Mouse (Mus musculus) heart, embryonic 15.5 days (tissue): ENCODE measurements around the gene Lclat1. TPM values are rescaled to one million over a fixed set of nuclear protein-coding genes. Genes with fewer than 3 reads are reported as not detected.

Source experiments
- ATAC-seq: fragments of 200-750 bp; cut with Nextera tagmentation; replicated peaks from 2 replicates; pipeline ENCODE4 v1.8.0; 2017; ENCODE audit warnings: low read depth, moderate TSS enrichment; ENCODE audit not compliant: insufficient number of reproducible peaks, insufficient read depth, low FRiP score
- H3K27ac ChIP-seq: fragments of 300-500 bp; sonication (generic); 2 replicates; pipeline ENCODE4 v1.5.1; 2015; ENCODE audit warnings: mild to moderate bottlenecking, inconsistent platforms
- H3K27me3 ChIP-seq: fragments of 300-500 bp; sonication (generic); 2 replicates; pipeline ENCODE4 v1.6.1; 2015; ENCODE audit warnings: inconsistent platforms
- H3K36me3 ChIP-seq: fragments of 300-500 bp; sonication (generic); 2 replicates; pipeline ENCODE4 v1.6.1; 2015; ENCODE audit warnings: mild to moderate bottlenecking, inconsistent platforms
- H3K4me1 ChIP-seq: fragments of 300-500 bp; sonication (generic); replicated peaks from 2 replicates; pipeline ENCODE4 v1.6.1; 2015; ENCODE audit warnings: inconsistent platforms
- H3K4me2 ChIP-seq: fragments of 300-500 bp; sonication (generic); 2 replicates; pipeline ENCODE4 v1.6.1; 2015; ENCODE audit warnings: inconsistent platforms, mild to moderate bottlenecking, moderate library complexity
- H3K4me3 ChIP-seq: fragments of 300-500 bp; sonication (generic); 2 replicates; pipeline ENCODE4 v1.5.1; 2015; ENCODE audit warnings: mild to moderate bottlenecking, inconsistent platforms
- H3K9ac ChIP-seq: fragments of 300-500 bp; sonication (generic); 2 replicates; pipeline ENCODE4 v1.6.1; 2015; ENCODE audit warnings: mild to moderate bottlenecking, inconsistent platforms
- H3K9me3 ChIP-seq: fragments of 300-500 bp; sonication (generic); replicated peaks from 2 replicates; pipeline ENCODE4 v1.6.1; 2016; ENCODE audit warnings: inconsistent platforms
- WGBS: fragments of 180-500 bp; shearing (Covaris S2); methylation state at CpG from one replicate; pipeline ENCODE4 v1.1.7; 2015; ENCODE audit warnings: mixed read lengths; 5-methylcytosine and 5-hydroxymethylcytosine counted together
- polyA plus RNA-seq: library from polyadenylated mRNA; unstranded; fragments of >200 nt; fragmentation: Nextera tagmentation; extraction: Ambion mirVana; gene quantifications from 2 replicates; pipeline ENCODE4 v1.2.1, GENCODE M21; 2015

Lclat1 gene
- polyA plus RNA-seq, 1 experiment from 2014 or later = 36.3 TPM

- WGBS = 84% methylated on average over 12 of the region's 12 CpGs
- Histone ChIP-seq H3K4me3 (no peak overlapping the region), H3K4me2 (no peak overlapping the region), H3K9ac (no peak overlapping the region), H3K4me1 (peaks cover 2% of the 10 kb centered on the region), H3K36me3 (no peaks in the 10 kb centered on the region), H3K27ac (peak overlapping the region; percentile 37; the same call in 1 of the 2 replicates), H3K9me3 (no peaks in the 10 kb centered on the region), H3K27me3 (no peaks in the 10 kb centered on the region)
- no peak for ATAC-seq
These were observed 15.4 kb upstream of the Lclat1 start for GRCm38 (mm10) chr17:73092103-73093097.

GRCm38 (mm10) chr17:73095070-73095469 is 12.7 kb upstream of the Lclat1 start:
- H3K27me3 ChIP-seq = no peaks in the 10 kb centered on the region
- H3K9ac ChIP-seq = no peak overlapping the region
- no peaks in the 10 kb centered on the region for H3K36me3 ChIP-seq
- H3K27ac ChIP-seq = no peak overlapping the region
- H3K4me2 ChIP-seq = no peak overlapping the region
- WGBS = 84% methylated on average over 11 of the region's 11 CpGs
- H3K9me3 ChIP-seq = no peaks in the 10 kb centered on the region
- no peak for ATAC-seq
- H3K4me1 ChIP-seq = no peaks in the 10 kb centered on the region
- no peak overlapping the region for H3K4me3 ChIP-seq

GRCm38 (mm10) chr17:73095585-73095984 is 12.2 kb upstream of the Lclat1 start:
- H3K4me2 ChIP-seq = no peak overlapping the region
- ATAC-seq = no peak
- no peaks in the 10 kb centered on the region for H3K36me3 ChIP-seq
- H3K27ac ChIP-seq = no peak overlapping the region
- no peaks in the 10 kb centered on the region for H3K9me3 ChIP-seq
- no peaks in the 10 kb centered on the region for H3K27me3 ChIP-seq
- H3K9ac ChIP-seq = no peak overlapping the region
- 87% methylated on average over 8 of the region's 8 CpGs for WGBS
- H3K4me3 ChIP-seq = no peak overlapping the region
- no peaks in the 10 kb centered on the region for H3K4me1 ChIP-seq

GRCm38 (mm10) chr17:73096484-73096883 is 11.3 kb upstream of the Lclat1 start:
- Histone ChIP-seq H3K27ac (no peak overlapping the region), H3K27me3 (no peaks in the 10 kb centered on the region), H3K4me2 (no peak overlapping the region), H3K9ac (no peak overlapping the region), H3K4me3 (no peak overlapping the region), H3K36me3 (no peaks in the 10 kb centered on the region), H3K9me3 (no peaks in the 10 kb centered on the region), H3K4me1 (no peaks in the 10 kb centered on the region)
- no peak for ATAC-seq
- WGBS = 41% methylated on average over 5 of the region's 5 CpGs

GRCm38 (mm10) chr17:73098636-73099035 is 9.1 kb upstream of the Lclat1 start:
- Histone ChIP-seq H3K9ac (no peak overlapping the region), H3K4me1 (no peaks in the 10 kb centered on the region), H3K9me3 (no peaks in the 10 kb centered on the region), H3K27ac (no peak overlapping the region), H3K27me3 (no peaks in the 10 kb centered on the region), H3K4me3 (no peak overlapping the region), H3K36me3 (no peaks in the 10 kb centered on the region), H3K4me2 (no peak overlapping the region)
- WGBS = 61% methylated on average over 1 of the region's 1 CpGs
- no peak for ATAC-seq

- Histone ChIP-seq H3K4me2 (no peak overlapping the region), H3K36me3 (no peaks in the 10 kb centered on the region), H3K27me3 (no peaks in the 10 kb centered on the region), H3K9ac (no peak overlapping the region), H3K27ac (no peak overlapping the region), H3K9me3 (no peaks in the 10 kb centered on the region), H3K4me1 (no peaks in the 10 kb centered on the region), H3K4me3 (no peak overlapping the region)
- no peak for ATAC-seq
- WGBS = 86% methylated on average over 5 of the region's 5 CpGs
These were observed 7.4 kb upstream of the Lclat1 start for GRCm38 (mm10) chr17:73100396-73100795.

GRCm38 (mm10) chr17:73102538-73102937 is 5.2 kb upstream of the Lclat1 start:
- no peak for ATAC-seq
- WGBS = 82% methylated on average over 4 of the region's 4 CpGs
- no peak overlapping the region for H3K9ac ChIP-seq
- 0 out of 2 replicates have a peak, but pooled peaks cover 4% of the 10 kb centered on the region for H3K4me1 ChIP-seq
- no peaks in the 10 kb centered on the region for H3K9me3 ChIP-seq
- no peaks in the 10 kb centered on the region for H3K36me3 ChIP-seq
- no peak overlapping the region for H3K4me2 ChIP-seq
- H3K27ac ChIP-seq = no peak overlapping the region
- H3K27me3 ChIP-seq = no peaks in the 10 kb centered on the region
- no peak overlapping the region for H3K4me3 ChIP-seq

GRCm38 (mm10) chr17:73108170-73108887 is 544 bp downstream of the Lclat1 start:
- 4% methylated on average over 35 of the region's 35 CpGs for WGBS
- H3K9me3 ChIP-seq = no peaks in the 10 kb centered on the region
- peak overlapping the region; percentile 81 for H3K4me3 ChIP-seq
- peak overlapping the region; percentile 88 for H3K9ac ChIP-seq
- no peaks in the 10 kb centered on the region for H3K27me3 ChIP-seq
- no peaks in the 10 kb centered on the region for H3K36me3 ChIP-seq
- peak; percentile 34 for ATAC-seq
- H3K4me1 ChIP-seq = peaks cover 28% of the 10 kb centered on the region
- peak overlapping the region; percentile 80 for H3K27ac ChIP-seq
- peak overlapping the region; percentile 80 for H3K4me2 ChIP-seq

- H3K4me3 ChIP-seq = peak overlapping the region; percentile 81
- H3K36me3 ChIP-seq = no peaks in the 10 kb centered on the region
- no peak overlapping the region for H3K27ac ChIP-seq
- peaks cover 28% of the 10 kb centered on the region for H3K4me1 ChIP-seq
- H3K27me3 ChIP-seq = no peaks in the 10 kb centered on the region
- ATAC-seq = no peak
- H3K9me3 ChIP-seq = no peaks in the 10 kb centered on the region
- H3K4me2 ChIP-seq = peak overlapping the region; percentile 80
- 66% methylated on average over 7 of the region's 7 CpGs for WGBS
- H3K9ac ChIP-seq = peak overlapping the region; percentile 88; the same call in 1 of the 2 replicates
These were observed 1.1 kb downstream of the Lclat1 start for GRCm38 (mm10) chr17:73108888-73109259.

- H3K4me3 ChIP-seq = no peak overlapping the region
- H3K27me3 ChIP-seq = no peaks in the 10 kb centered on the region
- H3K27ac ChIP-seq = peak overlapping the region; percentile 76
- no peaks in the 10 kb centered on the region for H3K9me3 ChIP-seq
- WGBS = 43% methylated on average over 7 of the region's 7 CpGs
- no peak overlapping the region for H3K4me2 ChIP-seq
- no peak for ATAC-seq
- no peak overlapping the region for H3K9ac ChIP-seq
- H3K4me1 ChIP-seq = peaks cover 32% of the 10 kb centered on the region
- no peaks in the 10 kb centered on the region for H3K36me3 ChIP-seq
These were observed 4.3 kb downstream of the Lclat1 start for GRCm38 (mm10) chr17:73112128-73112527.

- no peak for ATAC-seq
- Histone ChIP-seq H3K4me3 (no peak overlapping the region), H3K9me3 (no peaks in the 10 kb centered on the region), H3K27ac (peak overlapping the region; percentile 76), H3K27me3 (no peaks in the 10 kb centered on the region), H3K4me2 (peak overlapping the region; percentile 41), H3K36me3 (no peaks in the 10 kb centered on the region), H3K9ac (no peak overlapping the region; the same call in 1 of the 2 replicates), H3K4me1 (peaks cover 29% of the 10 kb centered on the region)
- 30% methylated on average over 6 of the region's 6 CpGs for WGBS
These were observed 4.8 kb downstream of the Lclat1 start for GRCm38 (mm10) chr17:73112601-73113000.
